Mouse (Mus musculus): ENCODE measurements at regions not wholly inside any gene's neighbourhood (a gene's known extent, or its start where the extent isn't known, plus 50 kb on each side); places are given as distances from the start of the nearest gene placed in this dataset.

- H3K36me3 ChIP-seq (replicated peaks in 1 of 2; ENCODE audit: control insufficient read depth in 1 of 2, insufficient read depth in 1 of 2, low read length in 1 of 2): no peaks in the 10 kb centered on the region
- peaks cover 3 to 28% of the 10 kb centered on the region in 2 experiments for H3K4me1 ChIP-seq (ENCODE audit: control insufficient read depth in 1 of 2, insufficient read depth in 2 of 2)
- H3K4me2 ChIP-seq (ENCODE audit: insufficient read depth, low read depth, poor library complexity, severe bottlenecking): no peak overlapping the region
- H3K9me3 ChIP-seq (replicated peaks; ENCODE audit: low read length): peaks cover 14% of the 10 kb centered on the region
- no peaks in the 10 kb centered on the region for H3K79me2 ChIP-seq (replicated peaks; ENCODE audit: control insufficient read depth, extremely low read depth, insufficient read depth, poor library complexity, severe bottlenecking)
- no peaks in the 10 kb centered on the region for H3K27me3 ChIP-seq (replicated peaks)
- dilution Hi-C loops (cut with MboI; ENCODE audit: extremely low pct_ligation_motif_present, extremely low pct_unique_long_range_greater_than_20kb, low sequenced_read_pairs) (no loop called here), in situ Hi-C loops (cut with MboI; ENCODE audit: low pct_ligation_motif_present, low pct_unique_long_range_greater_than_20kb, low sequenced_read_pairs) (no loop called here)
- H3K27ac ChIP-seq (ENCODE audit: insufficient read depth, low read depth): no peak overlapping the region
- no peak for DNase-seq (ENCODE audit: extremely low read depth)
- no peak overlapping the region for H3K9ac ChIP-seq (ENCODE audit: insufficient read depth, low read depth)
- TF ChIP-seq BHLHE40 (IDR thresholded peaks at IDR 0.05; ENCODE audit: low read depth, low read length): no peak
- TF ChIP-seq ELF1 (IDR thresholded peaks at IDR 0.05; ENCODE audit: low read depth, low read length): no peak
- TF ChIP-seq TBP (conservative IDR thresholded peaks at IDR 0.05; ENCODE audit: low read depth, low read length): no peak
- no peak for TF ChIP-seq HCFC1 (IDR thresholded peaks at IDR 0.05; ENCODE audit: low read depth, low read length)
- TF ChIP-seq SMC3 (IDR thresholded peaks at IDR 0.05; ENCODE audit: low read depth, low read length): no peak
- TF ChIP-seq ZMIZ1 (IDR thresholded peaks at IDR 0.05; ENCODE audit: low read depth, low read length): no peak
- no peak for TF ChIP-seq MAZ (IDR thresholded peaks at IDR 0.05; ENCODE audit: low read depth, low read length)
- TF ChIP-seq CHD2 (IDR thresholded peaks at IDR 0.05; ENCODE audit: low read length): no peak
- no peak for TF ChIP-seq SIN3A (IDR thresholded peaks at IDR 0.05; ENCODE audit: low read length)
- no peak for TF ChIP-seq KAT2A (IDR thresholded peaks at IDR 0.05; ENCODE audit: insufficient replicate concordance, low read length)
- no peak for TF ChIP-seq USF1 (IDR thresholded peaks at IDR 0.05; ENCODE audit: low read depth, low read length)
- TF ChIP-seq MXI1 (IDR thresholded peaks at IDR 0.05; ENCODE audit: low read depth, low read length): no peak
- no peak for TF ChIP-seq ZC3H11A (IDR thresholded peaks at IDR 0.05; ENCODE audit: low read depth, low read length)
- no peak for TF ChIP-seq MEF2A (IDR thresholded peaks at IDR 0.05; ENCODE audit: borderline replicate concordance, low read depth, low read length)
- no peak for TF ChIP-seq GABPA (IDR thresholded peaks at IDR 0.05; ENCODE audit: insufficient replicate concordance, low read depth, low read length)
- no peak overlapping the region for H3K4me3 ChIP-seq (replicated peaks in 1 of 3; ENCODE audit: low read depth in 2 of 3, low read length in 2 of 3, poor library complexity in 1 of 3)
These were observed 91.0 kb upstream of the Cpeb4 start for GRCm38 (mm10) chr11:31780969-31781368.

GRCm38 (mm10) chr11:31781605-31782004 is 90.4 kb upstream of the Cpeb4 start:
- Histone ChIP-seq H3K79me2 (replicated peaks; ENCODE audit: control insufficient read depth, extremely low read depth, insufficient read depth, poor library complexity, severe bottlenecking) (no peaks in the 10 kb centered on the region), H3K27me3 (replicated peaks) (no peaks in the 10 kb centered on the region), H3K4me1 (ENCODE audit: control insufficient read depth in 1 of 2, insufficient read depth in 2 of 2) (peaks cover 3 to 34% of the 10 kb centered on the region in 2 experiments), H3K9me3 (replicated peaks; ENCODE audit: low read length) (peaks cover 14% of the 10 kb centered on the region), H3K4me2 (ENCODE audit: insufficient read depth, low read depth, poor library complexity, severe bottlenecking) (no peak overlapping the region), H3K36me3 (replicated peaks in 1 of 2; ENCODE audit: control insufficient read depth in 1 of 2, insufficient read depth in 1 of 2, low read length in 1 of 2) (no peaks in the 10 kb centered on the region), H3K27ac (ENCODE audit: insufficient read depth, low read depth) (no peak overlapping the region), H3K9ac (ENCODE audit: insufficient read depth, low read depth) (no peak overlapping the region), H3K4me3 (replicated peaks in 1 of 3; ENCODE audit: low read depth in 2 of 3, low read length in 2 of 3, poor library complexity in 1 of 3) (no peak overlapping the region)
- dilution Hi-C loops (cut with MboI; ENCODE audit: extremely low pct_ligation_motif_present, extremely low pct_unique_long_range_greater_than_20kb, low sequenced_read_pairs): no loop called here
- TF ChIP-seq GABPA (IDR thresholded peaks at IDR 0.05; ENCODE audit: insufficient replicate concordance, low read depth, low read length) (no peak), PAX5 (IDR thresholded peaks at IDR 0.05; ENCODE audit: low read length) (no peak), RAD21 (IDR thresholded peaks at IDR 0.05; ENCODE audit: low read depth, low read length) (no peak), ETS1 (conservative IDR thresholded peaks at IDR 0.05; ENCODE audit: low read depth, low read length) (no peak), JUND (conservative IDR thresholded peaks at IDR 0.05; ENCODE audit: low read depth, low read length) (no peak), ZC3H11A (IDR thresholded peaks at IDR 0.05; ENCODE audit: low read depth, low read length) (no peak), ZNF384 (IDR thresholded peaks at IDR 0.05; ENCODE audit: low read depth, low read length) (no peak), POLR2AphosphoS2 (IDR thresholded peaks at IDR 0.05; ENCODE audit: low read depth, low read length) (no peak), NRF1 (IDR thresholded peaks at IDR 0.05; ENCODE audit: low read depth, low read length) (no peak), SMC3 (IDR thresholded peaks at IDR 0.05; ENCODE audit: low read depth, low read length) (no peak), EP300 (IDR thresholded peaks at IDR 0.05; ENCODE audit: low read length) (no peak), MYC (IDR thresholded peaks at IDR 0.05; ENCODE audit: low read depth, low read length) (no peak), HCFC1 (IDR thresholded peaks at IDR 0.05; ENCODE audit: low read depth, low read length) (no peak), SIN3A (IDR thresholded peaks at IDR 0.05; ENCODE audit: low read length) (no peak), MAFK (IDR thresholded peaks at IDR 0.05; ENCODE audit: insufficient replicate concordance, low read length) (no peak)
- in situ Hi-C loops (cut with MboI; ENCODE audit: low pct_ligation_motif_present, low pct_unique_long_range_greater_than_20kb, low sequenced_read_pairs): no loop called here
- no peak for DNase-seq (ENCODE audit: extremely low read depth)

All from CH12.LX (cell line).